Mouse (Mus musculus) midbrain, postnatal 0 days (tissue): ENCODE measurements around the gene Rps6ka2. TPM values are rescaled to one million over a fixed set of nuclear protein-coding genes. Genes with fewer than 3 reads are reported as not detected.
"Not testable (repeated sequence)": the region's sequence is repeated elsewhere in the genome, so short reads cannot be mapped to it uniquely, and the experiment has no call there.

Source experiments
- ATAC-seq: fragments of 200-750 bp; cut with Nextera tagmentation; 2 replicates; pipeline ENCODE4 v1.8.0; 2017; ENCODE audit warnings: moderate number of reproducible peaks, mild to moderate bottlenecking, moderate TSS enrichment, moderate library complexity; ENCODE audit not compliant: low FRiP score
- DNase-seq: peaks from one replicate; pipeline ENCODE4 v3.0.0-alpha.2; 2015; ENCODE audit warnings: low spot score
- H3K27ac ChIP-seq: fragments of 300-500 bp; sonication (generic); 2 replicates; pipeline ENCODE4 v1.5.1; 2014; ENCODE audit warnings: low read depth, mild to moderate bottlenecking, low read length, mixed read lengths
- H3K27me3 ChIP-seq: fragments of 300-500 bp; sonication (generic); 2 replicates; pipeline ENCODE4 v1.6.1; 2014; ENCODE audit warnings: low read length, control low read depth, mixed read lengths; ENCODE audit not compliant: insufficient read depth
- H3K36me3 ChIP-seq: fragments of 300-500 bp; sonication (generic); 2 replicates; pipeline ENCODE4 v1.6.1; 2014; ENCODE audit warnings: low read length, control low read depth, mixed read lengths; ENCODE audit not compliant: insufficient read depth
- H3K4me1 ChIP-seq: fragments of 300-500 bp; sonication (generic); 2 replicates; pipeline ENCODE4 v1.6.1; 2014; ENCODE audit warnings: mild to moderate bottlenecking, control low read depth, antibody characterized with exemption, low read length, mixed read lengths; ENCODE audit not compliant: insufficient read depth
- H3K4me2 ChIP-seq: fragments of 300-500 bp; sonication (generic); 2 replicates; pipeline ENCODE4 v1.6.1; 2014; ENCODE audit warnings: low read depth, mild to moderate bottlenecking, low read length, mixed read lengths; ENCODE audit not compliant: poor library complexity, severe bottlenecking
- H3K4me3 ChIP-seq: fragments of 300-500 bp; sonication (generic); 2 replicates; pipeline ENCODE4 v1.5.1; 2014; ENCODE audit warnings: low read depth, mild to moderate bottlenecking, low read length, moderate library complexity
- H3K9ac ChIP-seq: fragments of 300-500 bp; sonication (generic); replicated peaks from 2 replicates; pipeline ENCODE4 v1.6.1; 2014; ENCODE audit warnings: mild to moderate bottlenecking, low read length, moderate library complexity, mixed read lengths; ENCODE audit not compliant: poor library complexity, severe bottlenecking
- H3K9me3 ChIP-seq: fragments of 300-500 bp; sonication (generic); 2 replicates; pipeline ENCODE4 v1.6.1; 2016; ENCODE audit warnings: low read length, control low read depth
- CTCF ChIP-seq: IDR thresholded peaks from 2 replicates; pipeline ENCODE4 v1.5.1; 2016; ENCODE audit warnings: antibody characterized with exemption, mild to moderate bottlenecking
- WGBS: fragments of 180-500 bp; shearing (Covaris S2); extraction: QIAGEN DNeasy Blood & Tissue Kit; methylation state at CpG from one replicate; pipeline ENCODE4 v1.1.7; 2014; 5-methylcytosine and 5-hydroxymethylcytosine counted together
- polyA plus RNA-seq: library from polyadenylated mRNA; unstranded; fragments of >200 nt; fragmentation: Nextera tagmentation; extraction: Ambion mirVana; gene quantifications from 2 replicates; pipeline ENCODE4 v1.2.1, GENCODE M21; 2015
- total RNA-seq: library from RNA; depleted of rRNA; stranded (reverse); fragments of >200 nt; gene quantifications from 2 replicates; pipeline ENCODE4 v1.2.3, GENCODE M21; 2014; rRNA removed

Gene Rps6ka2
- 33.2 and 34.2 TPM in 2 replicates for total RNA-seq
- 14.7 and 16.8 TPM in 2 replicates for polyA plus RNA-seq

GRCm38 (mm10) chr17:7169627-7170303, at the start of gene Rps6ka2:
Rps6ka2 (plus strand) TSS chr17:7170115.
- H3K27ac ChIP-seq: peak within 1 kb of the TSS; percentile 75
- peak within 1 kb of the TSS; percentile 63 for H3K9ac ChIP-seq
- DNase-seq (peak; percentile 99), ATAC-seq (peak; percentile 99)
- H3K4me2 ChIP-seq: peak within 1 kb of the TSS; percentile 70
- 1% methylated on average over 39 of the region's 56 CpGs for WGBS
- H3K4me1 ChIP-seq: peaks cover 15% of the 10 kb centered on the region
- H3K36me3 ChIP-seq: no peaks in the 10 kb centered on the region
- no peaks in the 10 kb centered on the region for H3K9me3 ChIP-seq
- no peaks in the 10 kb centered on the region for H3K27me3 ChIP-seq
- peak within 1 kb of the TSS; percentile 58 for H3K4me3 ChIP-seq
- no peak for TF ChIP-seq CTCF

GRCm38 (mm10) chr17:7120835-7121234, 49.1 kb upstream of the Rps6ka2 start:
- not testable (repeated sequence) for H3K9me3 ChIP-seq, H3K4me3 ChIP-seq, H3K4me2 ChIP-seq, H3K36me3 ChIP-seq, DNase-seq, H3K27ac ChIP-seq, ATAC-seq, H3K27me3 ChIP-seq, H3K4me1 ChIP-seq, H3K9ac ChIP-seq
- WGBS: 93% methylated on average over 3 of the region's 3 CpGs

GRCm38 (mm10) chr17:7122554-7122953, 47.4 kb upstream of the Rps6ka2 start:
- H3K27ac ChIP-seq, H3K27me3 ChIP-seq, ATAC-seq, H3K4me2 ChIP-seq, DNase-seq, H3K36me3 ChIP-seq, H3K4me3 ChIP-seq, H3K9ac ChIP-seq, H3K9me3 ChIP-seq, H3K4me1 ChIP-seq: not testable (repeated sequence)
- WGBS: 88% methylated on average over 11 of the region's 11 CpGs

- ATAC-seq, H3K4me1 ChIP-seq, H3K27ac ChIP-seq, H3K4me2 ChIP-seq, H3K36me3 ChIP-seq, H3K9ac ChIP-seq, H3K9me3 ChIP-seq, H3K27me3 ChIP-seq, H3K4me3 ChIP-seq, DNase-seq: not testable (repeated sequence)
- 90% methylated on average over 6 of the region's 10 CpGs for WGBS
Observed at GRCm38 (mm10) chr17:7126475-7126874, 43.4 kb upstream of the Rps6ka2 start.

GRCm38 (mm10) chr17:7134002-7134401, 35.9 kb upstream of the Rps6ka2 start:
- H3K4me1 ChIP-seq, ATAC-seq, H3K4me3 ChIP-seq, H3K27me3 ChIP-seq, H3K9me3 ChIP-seq, H3K27ac ChIP-seq, H3K9ac ChIP-seq, DNase-seq, H3K4me2 ChIP-seq, H3K36me3 ChIP-seq: not testable (repeated sequence)
- no CpG with 5 or more reads among the region's 7 CpGs for WGBS

- WGBS: 89% methylated on average over 7 of the region's 8 CpGs
- DNase-seq, ATAC-seq, H3K9me3 ChIP-seq, H3K36me3 ChIP-seq, H3K9ac ChIP-seq, H3K4me2 ChIP-seq, H3K4me1 ChIP-seq, H3K27me3 ChIP-seq, H3K4me3 ChIP-seq, H3K27ac ChIP-seq: not testable (repeated sequence)
Observed at GRCm38 (mm10) chr17:7135277-7135676, 34.6 kb upstream of the Rps6ka2 start.
